Mouse (Mus musculus) lung, embryonic 15.5 days (tissue): Measurements from ENCODE around the gene Numa1. TPM values are rescaled to one million over a fixed set of nuclear protein-coding genes. Genes with fewer than 3 reads are reported as not detected.
"Not testable (repeated sequence)": the region's sequence is repeated elsewhere in the genome, so short reads cannot be mapped to it uniquely, and the experiment has no call there.

Experiments
- ATAC-seq: fragments of 200-750 bp; cut with Nextera tagmentation; 2 replicates; pipeline ENCODE4 v1.8.0; 2017; ENCODE audit warnings: moderate number of reproducible peaks, borderline replicate concordance; ENCODE audit not compliant: low FRiP score, low TSS enrichment; ENCODE audit errors: extremely low read depth
- H3K27ac ChIP-seq: fragments of 300-500 bp; sonication (generic); 2 replicates; pipeline ENCODE4 v1.5.1; 2015; ENCODE audit warnings: moderate library complexity, mild to moderate bottlenecking, inconsistent platforms
- H3K27me3 ChIP-seq: fragments of 300-500 bp; sonication (generic); 2 replicates; pipeline ENCODE4 v1.6.1; 2015; ENCODE audit warnings: inconsistent platforms
- H3K36me3 ChIP-seq: fragments of 300-500 bp; sonication (generic); 2 replicates; pipeline ENCODE4 v1.6.1; 2015; ENCODE audit warnings: inconsistent platforms
- H3K4me1 ChIP-seq: fragments of 300-500 bp; sonication (generic); 2 replicates; pipeline ENCODE4 v1.6.1; 2015; ENCODE audit warnings: inconsistent platforms
- H3K4me2 ChIP-seq: fragments of 300-500 bp; sonication (generic); 2 replicates; pipeline ENCODE4 v1.6.1; 2015; ENCODE audit warnings: inconsistent platforms, mild to moderate bottlenecking, moderate library complexity
- H3K4me3 ChIP-seq: fragments of 300-500 bp; sonication (generic); 2 replicates; pipeline ENCODE4 v1.5.1; 2015; ENCODE audit warnings: mild to moderate bottlenecking, inconsistent platforms
- H3K9ac ChIP-seq: fragments of 300-500 bp; sonication (generic); 2 replicates; pipeline ENCODE4 v1.6.1; 2015; ENCODE audit warnings: inconsistent platforms
- H3K9me3 ChIP-seq: fragments of 300-500 bp; sonication (generic); 2 replicates; pipeline ENCODE4 v1.6.1; 2016; ENCODE audit warnings: inconsistent platforms
- WGBS: fragments of 180-500 bp; shearing (Covaris S2); methylation state at CpG from one replicate; pipeline ENCODE4 v1.1.7; 2015; 5-methylcytosine and 5-hydroxymethylcytosine counted together
- polyA plus RNA-seq: library from polyadenylated mRNA; unstranded; fragments of >200 nt; fragmentation: Nextera tagmentation; extraction: Ambion mirVana; gene quantifications from 2 replicates; pipeline ENCODE4 v1.2.1, GENCODE M21; 2015

Numa1 gene
- polyA plus RNA-seq, 1 experiment from 2014 or later: 79.4 TPM

DNA sequence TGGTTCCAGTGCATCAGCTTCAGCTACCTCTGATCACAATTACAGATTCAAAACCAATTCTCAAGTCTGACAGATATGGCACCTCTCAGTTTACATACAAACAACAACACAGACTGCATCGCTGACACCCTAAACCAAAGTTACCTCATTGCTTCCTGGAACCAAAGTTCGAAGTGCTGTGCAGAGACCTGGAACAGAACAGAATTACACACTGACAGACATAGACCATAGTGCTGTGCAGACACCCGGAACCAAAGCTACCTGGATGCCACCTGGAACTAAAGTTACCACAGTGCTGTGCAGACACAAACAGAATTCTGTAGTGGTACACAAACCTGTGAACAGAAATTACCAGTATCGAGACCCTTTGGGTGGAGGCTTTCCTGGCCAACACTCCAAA is 5.8 kb downstream of the Numa1 start:
- Histone ChIP-seq H3K36me3 (no peaks in the 10 kb centered on the region), H3K4me2 (no peak overlapping the region), H3K27me3 (no peaks in the 10 kb centered on the region), H3K4me1 (peaks cover 7% of the 10 kb centered on the region; the same call in 1 of the 2 replicates), H3K9ac (no peak overlapping the region), H3K4me3 (no peak overlapping the region), H3K27ac (no peak overlapping the region), H3K9me3 (no peaks in the 10 kb centered on the region)
- no peak for ATAC-seq
- WGBS: 89% methylated on average over 4 of the region's 4 CpGs

DNA sequence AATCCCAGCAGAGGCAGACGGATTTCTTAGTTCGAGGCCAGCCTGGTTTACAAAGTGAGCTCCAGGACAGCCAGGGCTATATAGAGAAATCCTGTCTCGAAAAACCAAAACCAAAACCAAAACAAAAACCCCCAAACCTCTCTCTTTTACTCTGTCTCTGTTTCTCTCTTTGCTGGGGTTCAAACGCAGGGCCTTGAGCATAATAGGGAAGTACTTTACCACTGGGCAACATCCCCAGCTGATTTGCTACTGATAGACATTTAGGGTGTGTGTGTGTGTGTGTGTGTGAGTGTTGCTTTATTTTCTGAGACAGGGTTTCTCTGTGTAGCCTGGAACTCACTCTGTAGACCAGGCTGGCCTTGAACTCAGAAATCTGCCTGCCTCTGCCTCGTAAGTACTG is 15.1 kb downstream of the Numa1 start:
- ATAC-seq, H3K9me3 ChIP-seq: not testable (repeated sequence)
- whole genome bisulfite sequencing: 87% methylated on average over 5 of the region's 5 CpGs

DNA sequence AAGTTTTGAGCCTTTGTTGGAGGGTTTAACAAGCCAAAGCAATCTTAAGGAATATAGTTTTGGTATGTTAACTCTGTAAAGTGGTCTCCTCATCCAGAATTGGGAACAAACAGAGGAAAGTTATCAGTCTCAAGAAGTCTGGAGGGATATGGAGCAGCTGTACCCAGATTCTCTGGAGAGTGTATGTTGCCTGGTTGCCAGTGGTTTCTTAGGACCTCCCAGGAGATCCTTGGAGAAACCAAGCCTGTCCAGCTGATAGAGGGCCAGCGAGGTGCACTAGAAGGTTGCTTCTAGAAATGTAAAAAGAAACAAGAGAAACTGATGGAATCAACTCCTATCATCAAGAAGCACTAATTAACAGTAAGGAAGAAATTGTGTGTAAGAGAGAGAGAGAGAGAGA is 17.7 kb downstream of the Numa1 start:
- Histone ChIP-seq H3K27ac (peak overlapping the region; percentile 35), H3K36me3 (no peaks in the 10 kb centered on the region), H3K9me3 (no peaks in the 10 kb centered on the region), H3K4me3 (no peak overlapping the region), H3K4me2 (no peak overlapping the region), H3K27me3 (no peaks in the 10 kb centered on the region), H3K9ac (no peak overlapping the region), H3K4me1 (no peaks in the 10 kb centered on the region)
- no peak for ATAC-seq
- 52% methylated on average over 1 of the region's 1 CpGs for WGBS

More for the DNA sequence above, 15.1 kb downstream of the Numa1 start:
- not testable (repeated sequence) for H3K36me3 ChIP-seq, H3K9ac ChIP-seq, H3K4me2 ChIP-seq, H3K4me1 ChIP-seq, H3K4me3 ChIP-seq, H3K27me3 ChIP-seq, H3K27ac ChIP-seq

DNA sequence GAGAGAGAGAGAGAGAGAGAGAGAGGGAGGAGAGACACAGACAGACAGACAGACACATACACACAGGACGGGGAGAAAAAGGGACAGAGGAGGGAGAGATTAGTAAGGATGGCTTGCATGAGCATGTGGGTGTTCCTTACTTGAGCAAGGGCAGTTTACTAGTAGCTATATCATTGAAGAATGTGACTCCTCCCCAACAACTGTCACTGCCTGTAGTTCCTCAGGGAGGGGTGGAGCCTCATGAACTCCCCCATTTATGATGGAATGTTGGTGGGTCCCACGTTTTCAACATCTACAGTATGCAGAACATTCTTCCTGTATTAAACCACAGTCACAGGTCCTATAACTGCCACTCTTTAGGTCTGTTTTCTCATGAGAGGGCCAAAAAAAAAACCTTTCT is 18.2 kb downstream of the Numa1 start:
- H3K36me3 ChIP-seq: no peaks in the 10 kb centered on the region
- no peak for ATAC-seq
- no peak overlapping the region for H3K9ac ChIP-seq
- no peaks in the 10 kb centered on the region for H3K27me3 ChIP-seq
- no peaks in the 10 kb centered on the region for H3K4me1 ChIP-seq
- H3K4me3 ChIP-seq: no peak overlapping the region
- peak overlapping the region; percentile 35 for H3K27ac ChIP-seq
- H3K9me3 ChIP-seq: no peaks in the 10 kb centered on the region
- H3K4me2 ChIP-seq: no peak overlapping the region
- 40% methylated on average over 2 of the region's 2 CpGs for WGBS

DNA sequence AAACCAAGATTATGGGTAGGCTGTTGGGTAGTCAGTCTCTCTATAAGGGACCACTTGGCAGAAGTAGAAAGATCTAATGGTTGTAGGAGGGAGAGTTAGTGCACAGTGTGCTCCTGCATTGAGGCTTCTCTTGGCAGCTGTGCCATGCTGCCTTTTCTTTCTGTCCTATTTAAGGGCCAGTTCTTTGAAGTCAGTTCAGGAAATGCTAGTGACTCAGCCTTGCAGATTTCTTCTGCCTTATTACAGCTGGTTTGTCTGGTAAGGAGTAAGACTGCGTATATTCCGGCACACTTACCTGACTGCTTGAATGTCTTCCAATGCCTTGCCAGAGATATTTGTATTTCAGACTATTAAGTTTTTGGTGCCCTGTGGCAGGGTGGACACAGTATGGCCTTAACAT is 20.3 kb downstream of the Numa1 start:
- Histone ChIP-seq H3K9ac (no peak overlapping the region), H3K9me3 (no peaks in the 10 kb centered on the region), H3K4me3 (no peak overlapping the region), H3K36me3 (no peaks in the 10 kb centered on the region), H3K4me1 (no peaks in the 10 kb centered on the region), H3K27me3 (no peaks in the 10 kb centered on the region), H3K4me2 (no peak overlapping the region), H3K27ac (no peak overlapping the region)
- 88% methylated on average over 2 of the region's 2 CpGs for WGBS
- ATAC-seq: no peak

DNA sequence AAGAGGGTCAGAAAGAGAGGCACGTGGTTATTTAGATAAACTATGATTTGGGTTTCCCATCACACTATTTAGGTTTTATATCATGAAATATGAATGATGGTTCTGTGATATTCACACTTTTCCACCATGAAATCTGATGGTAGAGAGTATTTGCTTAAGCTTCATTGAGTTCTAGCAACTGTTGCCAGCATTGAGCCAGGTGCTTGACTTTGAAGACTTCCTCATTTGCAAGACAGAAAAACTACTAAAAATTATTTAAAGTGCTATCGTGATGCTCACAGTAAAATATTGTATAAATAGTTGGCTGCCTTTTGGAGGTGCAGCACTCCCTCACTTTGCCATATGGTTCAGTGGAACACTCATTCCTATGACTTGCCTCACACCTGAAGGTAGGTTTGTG is 21.4 kb downstream of the Numa1 start:
- no peak overlapping the region for H3K9ac ChIP-seq
- 82% methylated on average over 2 of the region's 2 CpGs for WGBS
- no peaks in the 10 kb centered on the region for H3K36me3 ChIP-seq
- no peak for ATAC-seq
- H3K27me3 ChIP-seq: no peaks in the 10 kb centered on the region
- no peak overlapping the region for H3K4me3 ChIP-seq
- H3K4me1 ChIP-seq: no peaks in the 10 kb centered on the region
- H3K27ac ChIP-seq: no peak overlapping the region
- H3K9me3 ChIP-seq: no peaks in the 10 kb centered on the region
- H3K4me2 ChIP-seq: no peak overlapping the region

DNA sequence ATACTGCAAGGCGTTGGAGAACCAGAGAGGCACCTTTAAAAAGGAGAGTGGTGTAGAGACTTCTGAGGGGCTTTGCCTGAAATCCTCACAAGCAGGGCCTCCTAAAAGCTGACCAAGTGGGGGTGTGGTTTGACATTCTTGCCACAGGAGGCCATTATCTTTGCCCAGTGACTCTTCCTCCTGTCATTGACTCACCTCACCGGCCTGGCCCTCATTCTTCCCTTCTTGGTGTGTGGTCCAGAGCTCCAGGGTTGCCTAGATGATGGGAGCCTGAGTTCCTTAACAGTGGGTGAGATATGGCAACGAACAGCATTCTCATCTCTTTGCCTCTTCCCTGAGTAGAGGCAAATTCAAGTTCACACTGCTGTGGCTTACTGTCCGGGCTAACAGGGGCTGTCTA is 22.0 kb downstream of the Numa1 start:
- H3K27me3 ChIP-seq: no peaks in the 10 kb centered on the region
- H3K27ac ChIP-seq: no peak overlapping the region
- no peaks in the 10 kb centered on the region for H3K36me3 ChIP-seq
- no peaks in the 10 kb centered on the region for H3K4me1 ChIP-seq
- H3K9ac ChIP-seq: no peak overlapping the region
- ATAC-seq: no peak
- no peak overlapping the region for H3K4me2 ChIP-seq
- 62% methylated on average over 4 of the region's 4 CpGs for WGBS
- H3K4me3 ChIP-seq: no peak overlapping the region
- H3K9me3 ChIP-seq: no peaks in the 10 kb centered on the region

DNA sequence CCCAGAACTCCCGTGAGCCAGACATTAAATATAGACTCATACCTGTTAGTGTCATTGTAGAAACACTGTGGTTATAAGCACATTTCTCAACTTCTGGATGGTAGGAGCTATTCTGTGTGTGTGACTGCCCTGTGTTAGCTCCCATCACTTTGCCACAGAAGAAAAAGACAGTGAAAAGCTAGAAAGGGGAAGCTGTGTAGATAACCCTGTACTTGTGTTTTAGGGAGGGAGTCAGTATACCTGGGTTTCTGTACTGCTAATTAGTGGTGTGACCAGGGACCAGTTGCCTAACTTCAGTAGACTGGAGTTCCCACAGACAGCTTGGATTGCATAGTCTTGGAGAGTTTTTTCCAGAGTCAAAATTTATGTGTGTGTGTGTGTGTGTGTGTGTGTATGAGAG is 22.6 kb downstream of the Numa1 start:
- no peaks in the 10 kb centered on the region for H3K9me3 ChIP-seq
- no peaks in the 10 kb centered on the region for H3K36me3 ChIP-seq
- no peak overlapping the region for H3K9ac ChIP-seq
- 73% methylated on average over 1 of the region's 1 CpGs for WGBS
- H3K27ac ChIP-seq: no peak overlapping the region
- no peaks in the 10 kb centered on the region for H3K27me3 ChIP-seq
- no peak overlapping the region for H3K4me2 ChIP-seq
- ATAC-seq: no peak
- H3K4me1 ChIP-seq: no peaks in the 10 kb centered on the region
- no peak overlapping the region for H3K4me3 ChIP-seq

DNA sequence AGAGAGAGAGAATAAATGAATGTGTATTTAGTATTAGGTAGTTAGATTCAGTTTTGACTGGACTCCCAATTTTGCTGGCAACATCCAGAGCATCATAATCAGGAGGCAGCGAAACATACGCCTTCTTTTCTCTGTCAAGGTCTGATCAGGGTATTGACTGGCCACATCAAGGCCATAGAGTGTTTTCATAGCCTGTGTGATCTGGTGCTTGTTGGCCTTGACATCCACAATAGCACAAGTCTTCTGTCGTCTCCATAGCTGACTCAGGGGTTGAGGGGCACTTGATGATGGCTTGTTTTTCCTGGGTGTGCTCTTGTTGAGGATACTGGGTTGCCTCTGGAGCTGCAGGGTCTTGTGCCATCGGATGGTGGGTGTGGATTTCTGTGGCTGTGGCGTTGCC is 23.0 kb downstream of the Numa1 start:
- Histone ChIP-seq H3K9ac (no peak overlapping the region), H3K4me1 (no peaks in the 10 kb centered on the region), H3K9me3 (no peaks in the 10 kb centered on the region), H3K4me2 (no peak overlapping the region), H3K27me3 (no peaks in the 10 kb centered on the region), H3K36me3 (no peaks in the 10 kb centered on the region), H3K27ac (no peak overlapping the region), H3K4me3 (no peak overlapping the region)
- WGBS: 86% methylated on average over 5 of the region's 5 CpGs
- no peak for ATAC-seq

DNA sequence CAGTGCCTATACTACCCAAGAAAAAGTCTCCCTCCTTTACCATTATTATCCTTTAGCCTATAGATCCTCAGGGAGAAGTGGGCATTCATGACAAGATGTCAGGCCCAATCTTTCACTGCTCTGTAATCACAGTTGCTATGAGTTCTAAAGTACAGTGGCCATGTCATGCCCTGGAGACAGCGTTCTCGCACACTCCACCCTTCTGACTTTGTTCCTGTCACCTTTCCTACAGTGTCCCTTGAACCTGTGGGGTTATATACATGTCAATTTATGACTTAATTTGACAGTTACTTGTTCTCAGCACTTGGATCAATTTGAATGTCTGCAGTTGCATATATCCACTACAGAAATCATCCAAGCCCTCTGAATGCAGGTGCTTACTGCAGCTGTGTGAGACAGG is 28.9 kb downstream of the Numa1 start:
- ATAC-seq: no peak
- Histone ChIP-seq H3K4me3 (no peak overlapping the region), H3K9me3 (no peaks in the 10 kb centered on the region), H3K4me1 (peaks cover 17% of the 10 kb centered on the region), H3K27ac (no peak overlapping the region), H3K4me2 (no peak overlapping the region), H3K27me3 (no peaks in the 10 kb centered on the region), H3K36me3 (no peaks in the 10 kb centered on the region), H3K9ac (no peak overlapping the region)
- 94% methylated on average over 2 of the region's 2 CpGs for WGBS

DNA sequence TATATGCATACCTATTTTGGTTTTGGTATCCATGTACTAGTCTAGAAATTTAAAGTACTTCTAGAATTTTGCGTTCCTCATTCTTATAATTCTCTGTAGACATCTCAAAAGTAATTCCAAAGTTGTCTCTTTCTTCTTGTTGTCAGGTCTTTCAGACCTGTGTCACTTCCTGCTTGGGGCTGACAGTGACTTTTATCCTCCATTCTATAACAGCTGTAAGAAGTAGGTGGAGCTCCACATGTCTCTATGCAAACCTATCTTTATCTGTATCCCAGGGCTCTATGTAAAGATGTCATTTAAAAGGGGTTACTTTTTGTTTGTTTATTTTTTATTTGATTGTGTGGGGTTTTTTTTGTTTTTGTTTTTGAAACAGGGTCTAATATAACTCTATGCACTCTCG is 29.7 kb downstream of the Numa1 start:
- Histone ChIP-seq H3K27ac (no peak overlapping the region), H3K9ac (no peak overlapping the region), H3K9me3 (no peaks in the 10 kb centered on the region), H3K4me1 (peaks cover 24% of the 10 kb centered on the region), H3K4me2 (no peak overlapping the region), H3K4me3 (no peak overlapping the region), H3K36me3 (no peaks in the 10 kb centered on the region), H3K27me3 (no peaks in the 10 kb centered on the region)
- ATAC-seq: no peak
- 93% methylated on average over 2 of the region's 2 CpGs for WGBS

DNA sequence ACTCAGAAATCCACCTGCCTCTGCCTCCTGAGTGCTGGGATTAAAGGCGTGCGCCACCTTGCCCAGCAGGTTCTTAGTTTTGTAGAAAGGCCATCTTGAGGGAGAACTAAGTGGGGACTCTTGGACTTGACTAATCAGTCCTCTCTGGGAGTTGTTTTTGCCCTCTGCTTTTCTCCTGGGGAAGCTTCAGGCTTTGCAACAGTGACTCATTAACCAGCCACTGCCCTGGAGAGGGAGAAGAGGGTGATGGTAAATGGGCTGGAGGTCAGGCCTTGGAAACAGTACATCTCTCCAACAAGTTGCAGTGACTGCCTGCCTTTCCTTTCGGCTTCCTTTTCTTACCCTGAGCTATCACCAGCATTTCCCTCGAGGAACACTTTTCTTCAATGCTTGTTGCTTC is 30.6 kb downstream of the Numa1 start:
- Histone ChIP-seq H3K36me3 (no peaks in the 10 kb centered on the region), H3K4me2 (no peak overlapping the region), H3K4me1 (peaks cover 29% of the 10 kb centered on the region), H3K27me3 (no peaks in the 10 kb centered on the region), H3K9ac (no peak overlapping the region), H3K4me3 (no peak overlapping the region), H3K9me3 (no peaks in the 10 kb centered on the region), H3K27ac (no peak overlapping the region)
- ATAC-seq: no peak
- WGBS: 85% methylated on average over 4 of the region's 4 CpGs

DNA sequence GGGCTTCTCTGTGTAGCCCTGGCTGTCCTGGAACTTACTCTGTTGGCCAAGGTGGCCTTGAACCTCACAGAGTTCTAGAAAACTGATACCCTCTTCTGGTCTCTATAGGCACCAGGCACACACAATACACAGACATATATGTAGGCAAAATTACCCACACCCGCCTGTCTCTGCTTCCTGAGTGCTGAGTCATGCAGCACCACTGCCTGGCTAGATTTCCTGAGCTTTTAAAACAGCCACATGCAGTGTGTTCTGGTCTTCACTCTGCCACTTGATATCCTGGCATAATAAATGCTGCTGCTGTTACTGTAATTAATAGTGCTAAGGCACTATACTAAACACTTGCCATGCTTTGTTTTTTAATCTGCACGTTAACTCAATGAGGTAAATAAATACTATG is 31.7 kb downstream of the Numa1 start:
- 35% methylated on average over 2 of the region's 2 CpGs for WGBS
- no peak overlapping the region for H3K4me3 ChIP-seq
- no peaks in the 10 kb centered on the region for H3K36me3 ChIP-seq
- no peak overlapping the region for H3K4me2 ChIP-seq
- no peaks in the 10 kb centered on the region for H3K9me3 ChIP-seq
- H3K27me3 ChIP-seq: no peaks in the 10 kb centered on the region
- no peak overlapping the region for H3K27ac ChIP-seq
- no peak for ATAC-seq
- no peak overlapping the region for H3K9ac ChIP-seq
- H3K4me1 ChIP-seq: peaks cover 29% of the 10 kb centered on the region
